Mouse (Mus musculus) neural tube, embryonic 14.5 days (tissue): ENCODE data around the gene Trim3. TPM values are rescaled to one million over a fixed set of nuclear protein-coding genes. Genes with fewer than 3 reads are reported as not detected.

Source experiments
- ATAC-seq: fragments of 200-750 bp; cut with Nextera tagmentation; 2 replicates; pipeline ENCODE4 v1.8.0; 2017; ENCODE audit warnings: low read depth, mild to moderate bottlenecking, moderate TSS enrichment, moderate library complexity
- H3K27ac ChIP-seq: fragments of 300-500 bp; sonication (generic); 2 replicates; pipeline ENCODE4 v1.5.1; 2014; ENCODE audit warnings: low read depth, mild to moderate bottlenecking, control low read depth, low read length, moderate library complexity, mixed read lengths
- H3K27me3 ChIP-seq: fragments of 300-500 bp; sonication (generic); 2 replicates; pipeline ENCODE4 v1.6.1; 2014; ENCODE audit warnings: low read length; ENCODE audit not compliant: control insufficient read depth, insufficient read depth
- H3K36me3 ChIP-seq: fragments of 300-500 bp; sonication (generic); 2 replicates; pipeline ENCODE4 v1.6.1; 2014; ENCODE audit warnings: low read length, mixed read lengths; ENCODE audit not compliant: control insufficient read depth, insufficient read depth
- H3K4me1 ChIP-seq: fragments of 300-500 bp; sonication (generic); 2 replicates; pipeline ENCODE4 v1.6.1; 2014; ENCODE audit warnings: low read length; ENCODE audit not compliant: control insufficient read depth, insufficient read depth
- H3K4me2 ChIP-seq: fragments of 300-500 bp; sonication (generic); 2 replicates; pipeline ENCODE4 v1.6.1; 2014; ENCODE audit warnings: mild to moderate bottlenecking, low read depth, low read length, control low read depth
- H3K4me3 ChIP-seq: fragments of 300-500 bp; sonication (generic); 2 replicates; pipeline ENCODE4 v1.5.1; 2014; ENCODE audit warnings: low read depth, low read length, control low read depth, mixed read lengths
- H3K9ac ChIP-seq: fragments of 300-500 bp; sonication (generic); replicated peaks from 2 replicates; pipeline ENCODE4 v1.6.1; 2014; ENCODE audit warnings: low read depth, mild to moderate bottlenecking, control low read depth, low read length, mixed read lengths
- H3K9me3 ChIP-seq: fragments of 300-500 bp; sonication (generic); 2 replicates; pipeline ENCODE4 v1.6.1; 2016; ENCODE audit warnings: low read length; ENCODE audit not compliant: control insufficient read depth
- WGBS: fragments of 180-500 bp; shearing (Covaris S2); extraction: QIAGEN DNeasy Blood & Tissue Kit; methylation state at CpG from one replicate; pipeline ENCODE4 v1.1.7; 2014; 5-methylcytosine and 5-hydroxymethylcytosine counted together
- polyA plus RNA-seq: library from polyadenylated mRNA; unstranded; fragments of >200 nt; fragmentation: Nextera tagmentation; extraction: Ambion mirVana; gene quantifications from 2 replicates; pipeline ENCODE4 v1.2.1, GENCODE M21; 2014

Trim3 gene
- polyA plus RNA-seq, 1 experiment from 2014 or later = 93.1 TPM

- 68% methylated on average over 2 of the region's 2 CpGs for WGBS
- peak overlapping the region; percentile 82 for H3K4me2 ChIP-seq
- no peaks in the 10 kb centered on the region for H3K36me3 ChIP-seq
- peaks cover 22% of the 10 kb centered on the region for H3K4me1 ChIP-seq
- no peaks in the 10 kb centered on the region for H3K27me3 ChIP-seq
- H3K4me3 ChIP-seq = peak overlapping the region; percentile 77
- H3K9ac ChIP-seq = peak overlapping the region; percentile 90
- H3K27ac ChIP-seq = peak overlapping the region; percentile 97
- H3K9me3 ChIP-seq = no peaks in the 10 kb centered on the region
- ATAC-seq = no peak
Observed at GRCm38 (mm10) chr7:105581959-105582358, 51.4 kb downstream of the Trim3 start.

GRCm38 (mm10) chr7:105581094-105581703, 52.2 kb downstream of the Trim3 start, which contains the start of gene Apbb1:
Gene Apbb1 (minus strand): TSS chr7:105581653.
- peak within 1 kb of the TSS; percentile 77 for H3K4me3 ChIP-seq
- H3K4me1 ChIP-seq = peaks cover 27% of the 10 kb centered on the region
- H3K36me3 ChIP-seq = no peaks in the 10 kb centered on the region
- H3K4me2 ChIP-seq = peak within 1 kb of the TSS; percentile 82
- peak; percentile 93 for ATAC-seq
- WGBS = under 1% methylated on average over 40 of the region's 54 CpGs
- H3K27me3 ChIP-seq = no peaks in the 10 kb centered on the region
- no peaks in the 10 kb centered on the region for H3K9me3 ChIP-seq
- peak within 1 kb of the TSS; percentile 90 for H3K9ac ChIP-seq
- H3K27ac ChIP-seq = peak within 1 kb of the TSS; percentile 97

- H3K27ac ChIP-seq = peak overlapping the region; percentile 97
- peak; percentile 71 for ATAC-seq
- H3K9ac ChIP-seq = peak overlapping the region; percentile 90
- no peaks in the 10 kb centered on the region for H3K9me3 ChIP-seq
- no peaks in the 10 kb centered on the region for H3K36me3 ChIP-seq
- 1% methylated on average over 14 of the region's 22 CpGs for WGBS
- H3K4me3 ChIP-seq = peak overlapping the region; percentile 77
- peak overlapping the region; percentile 82 for H3K4me2 ChIP-seq
- H3K27me3 ChIP-seq = no peaks in the 10 kb centered on the region
- peaks cover 27% of the 10 kb centered on the region for H3K4me1 ChIP-seq
Observed at GRCm38 (mm10) chr7:105580627-105581089, 52.7 kb downstream of the Trim3 start.

GRCm38 (mm10) chr7:105578481-105578880, 54.9 kb downstream of the Trim3 start:
- 84% methylated on average over 2 of the region's 2 CpGs for WGBS
- H3K9ac ChIP-seq = no peak overlapping the region
- H3K27me3 ChIP-seq = no peaks in the 10 kb centered on the region
- H3K4me2 ChIP-seq = no peak overlapping the region
- peaks cover 31% of the 10 kb centered on the region for H3K4me1 ChIP-seq
- ATAC-seq = no peak
- H3K4me3 ChIP-seq = no peak overlapping the region
- H3K27ac ChIP-seq = no peak overlapping the region
- H3K9me3 ChIP-seq = no peaks in the 10 kb centered on the region
- peaks cover 3% of the 10 kb centered on the region for H3K36me3 ChIP-seq

- no peak for ATAC-seq
- Histone ChIP-seq H3K36me3 (peaks cover 5% of the 10 kb centered on the region), H3K27me3 (no peaks in the 10 kb centered on the region), H3K27ac (no peak overlapping the region), H3K9me3 (no peaks in the 10 kb centered on the region), H3K4me3 (no peak overlapping the region), H3K9ac (no peak overlapping the region), H3K4me1 (peaks cover 31% of the 10 kb centered on the region), H3K4me2 (no peak overlapping the region)
- 97% methylated on average over 6 of the region's 6 CpGs for WGBS
Observed at GRCm38 (mm10) chr7:105577377-105577871, 55.9 kb downstream of the Trim3 start.

- peaks cover 31% of the 10 kb centered on the region for H3K4me1 ChIP-seq
- H3K9ac ChIP-seq = no peak overlapping the region
- H3K9me3 ChIP-seq = no peaks in the 10 kb centered on the region
- 80% methylated on average over 3 of the region's 3 CpGs for WGBS
- H3K27me3 ChIP-seq = no peaks in the 10 kb centered on the region
- peaks cover 5% of the 10 kb centered on the region for H3K36me3 ChIP-seq
- H3K4me3 ChIP-seq = no peak overlapping the region
- ATAC-seq = no peak
- no peak overlapping the region for H3K4me2 ChIP-seq
- H3K27ac ChIP-seq = no peak overlapping the region
Observed at GRCm38 (mm10) chr7:105576166-105576748, 57.1 kb downstream of the Trim3 start.

- no peak overlapping the region for H3K27ac ChIP-seq
- 71% methylated on average over 4 of the region's 4 CpGs for WGBS
- no peaks in the 10 kb centered on the region for H3K27me3 ChIP-seq
- no peak overlapping the region for H3K4me2 ChIP-seq
- H3K9me3 ChIP-seq = no peaks in the 10 kb centered on the region
- H3K4me3 ChIP-seq = no peak overlapping the region
- peaks cover 5% of the 10 kb centered on the region for H3K36me3 ChIP-seq
- no peak overlapping the region for H3K9ac ChIP-seq
- no peak for ATAC-seq
- peaks cover 43% of the 10 kb centered on the region for H3K4me1 ChIP-seq
Observed at GRCm38 (mm10) chr7:105574537-105574936, 58.8 kb downstream of the Trim3 start.

GRCm38 (mm10) chr7:105572949-105573348, 60.4 kb downstream of the Trim3 start:
- no peak for ATAC-seq
- Histone ChIP-seq H3K27ac (no peak overlapping the region), H3K36me3 (peaks cover 5% of the 10 kb centered on the region), H3K9ac (no peak overlapping the region), H3K4me2 (no peak overlapping the region), H3K9me3 (no peaks in the 10 kb centered on the region), H3K4me1 (peaks cover 43% of the 10 kb centered on the region), H3K27me3 (no peaks in the 10 kb centered on the region), H3K4me3 (no peak overlapping the region)
- 89% methylated on average over 8 of the region's 8 CpGs for WGBS

- H3K27me3 ChIP-seq = no peaks in the 10 kb centered on the region
- H3K36me3 ChIP-seq = peaks cover 22% of the 10 kb centered on the region
- WGBS = 90% methylated on average over 4 of the region's 4 CpGs
- no peak for ATAC-seq
- no peak overlapping the region for H3K4me3 ChIP-seq
- H3K9ac ChIP-seq = no peak overlapping the region
- H3K4me2 ChIP-seq = peak overlapping the region; percentile 50; the same call in 1 of the 2 replicates
- H3K4me1 ChIP-seq = peaks cover 35% of the 10 kb centered on the region
- H3K9me3 ChIP-seq = no peaks in the 10 kb centered on the region
- H3K27ac ChIP-seq = peak overlapping the region; percentile 84; the same call in 1 of the 2 replicates
Observed at GRCm38 (mm10) chr7:105570756-105571155, 62.6 kb downstream of the Trim3 start.
